Mouse (Mus musculus) bone marrow, adult 2 months (tissue): ENCODE data around the gene Ugt1a2.

ENCODE experiments used
- CTCF ChIP-seq: fragments of 200-500 bp; IDR thresholded peaks from 2 replicates; pipeline ENCODE4 v1.5.1; 2011; ENCODE audit warnings: low read length, control low read depth; ENCODE audit not compliant: control insufficient read depth, insufficient read depth
- POLR2A ChIP-seq: fragments of 200-500 bp; IDR thresholded peaks from 2 replicates; pipeline ENCODE4 v1.6.1; 2011; ENCODE audit warnings: low read depth, mild to moderate bottlenecking, control low read depth, low read length, borderline replicate concordance; ENCODE audit not compliant: control insufficient read depth

- TF ChIP-seq CTCF (no peak), POLR2A (no peak)
Observed at GRCm38 (mm10) chr1:88225741-88226140, 25.3 kb downstream of the Ugt1a2 start.
